Mouse (Mus musculus) heart, postnatal 36 days (tissue): ENCODE data around the gene Morn5. TPM values are rescaled to one million over a fixed set of nuclear protein-coding genes. Genes with fewer than 3 reads are reported as not detected.
A peak's percentile ranks its signal among the peaks of the same experiment; 100 is the strongest.

Experiments used
- DNase-seq, 2 experiments: peaks; one replicate each; pipeline ENCODE4 v3.0.0; 2021 to 2022
- intact Hi-C: fragments of 180-260 bp; cut with DNase I; formaldehyde crosslinking; loops from one replicate; pipeline ENCODE4 v1.15.1; 2025
- total RNA-seq, 2 experiments: library from RNA; stranded (reverse); gene quantifications; 2 replicates each; pipeline ENCODE4 v1.2.3; 2021

Gene Morn5
- total RNA-seq, 2 experiments from 2014 or later, result not detected

DNA sequence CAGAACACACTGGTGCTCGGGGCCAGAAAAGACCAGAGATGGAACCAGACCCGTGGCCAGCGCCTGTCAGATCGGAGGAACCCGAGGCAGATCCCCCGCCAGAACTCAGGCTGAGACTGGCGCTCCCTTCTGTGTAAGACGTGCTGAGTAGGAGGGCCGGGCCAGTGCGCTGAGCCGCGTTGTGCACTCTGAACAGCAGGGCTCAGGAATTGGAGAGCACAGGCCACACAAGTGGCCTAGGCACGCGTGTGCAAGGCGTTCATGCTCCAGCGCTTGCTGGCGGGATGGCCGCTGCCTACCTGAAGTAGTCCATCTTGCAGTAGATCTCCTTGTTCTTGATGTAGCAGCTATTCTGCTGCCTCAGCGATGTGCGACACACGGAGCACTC is 53.3 kb downstream of the Morn5 start:
- intact Hi-C loops, result loop anchor here (5.0 to 10.0 kb wide), 3 partner anchors 65 to 112 kb away; no protein-coding TSS in a partner anchor
- no peak for DNase-seq

DNA sequence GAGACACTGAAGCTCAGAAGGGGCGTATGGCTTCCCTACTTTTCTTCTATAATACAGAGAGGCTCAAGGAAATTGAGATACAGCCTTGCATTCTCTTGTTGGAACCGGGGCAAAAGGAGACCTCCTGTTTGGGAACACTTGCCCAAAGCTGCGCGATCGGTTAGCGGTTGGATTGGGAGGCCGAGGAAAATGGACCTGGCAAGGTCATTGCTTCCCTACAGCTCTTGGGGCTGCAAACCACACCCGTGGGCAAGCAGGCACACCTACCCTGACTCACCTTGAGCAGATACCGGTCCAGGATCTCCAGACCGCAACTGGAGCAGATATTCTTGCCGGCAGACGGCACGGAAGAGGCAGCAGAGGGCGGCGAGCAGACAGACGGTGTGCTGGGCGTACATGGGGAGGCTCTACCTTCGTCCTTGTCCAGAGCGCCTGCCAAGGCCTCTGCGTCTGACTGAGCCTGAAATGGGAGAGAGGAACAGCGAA is 53.9 kb downstream of the Morn5 start:
- no peak for DNase-seq
- intact Hi-C loops, result loop anchor here (5.0 to 10.0 kb wide), 3 partner anchors 66 to 112 kb away; no protein-coding TSS in a partner anchor

DNA sequence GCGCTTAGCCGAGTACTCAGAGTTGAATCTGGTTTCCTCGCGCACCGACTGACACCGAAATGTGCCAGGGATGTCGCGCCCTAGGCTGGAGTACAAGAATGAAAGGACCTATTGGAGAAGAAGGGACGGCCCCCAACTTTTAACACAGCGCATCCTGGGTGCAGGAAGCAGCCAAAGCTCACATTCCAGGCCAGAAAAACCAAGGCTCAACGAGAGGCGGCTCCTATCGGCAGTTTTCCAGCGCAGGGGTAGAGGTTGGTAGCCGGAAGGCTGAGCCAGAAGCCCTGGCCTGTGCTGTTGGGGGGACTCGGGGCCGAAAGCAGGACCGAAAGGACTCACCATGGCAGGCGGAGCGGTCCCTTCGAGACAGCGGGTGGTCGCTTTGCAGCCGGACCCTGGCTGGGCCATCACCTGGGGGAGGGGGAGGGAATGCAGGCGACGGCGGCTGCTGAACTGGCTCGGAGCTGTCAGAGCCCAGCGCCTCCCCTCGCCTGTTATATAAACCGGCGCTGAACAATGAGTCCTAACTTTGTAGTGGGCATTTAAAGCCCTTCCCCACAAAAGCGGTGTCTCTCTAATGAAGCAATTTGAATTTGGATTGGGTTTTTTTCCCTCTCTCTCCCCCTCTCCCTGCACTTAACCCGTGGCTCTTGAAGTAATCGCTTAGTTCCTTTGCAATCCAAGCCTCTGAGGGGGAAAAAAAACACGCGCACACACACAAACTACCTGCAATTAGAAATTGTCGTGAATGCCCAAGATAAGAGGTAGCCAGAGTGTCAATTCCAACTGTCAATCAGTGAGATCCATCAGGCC is 54.5 kb downstream of the Morn5 start:
- DNase-seq, result peak in 1 of 2 experiments; percentile 43
- intact Hi-C loops, result loop anchor here (2.0 to 10.0 kb wide), 4 partner anchors 25 to 111 kb away; no protein-coding TSS in a partner anchor

DNA sequence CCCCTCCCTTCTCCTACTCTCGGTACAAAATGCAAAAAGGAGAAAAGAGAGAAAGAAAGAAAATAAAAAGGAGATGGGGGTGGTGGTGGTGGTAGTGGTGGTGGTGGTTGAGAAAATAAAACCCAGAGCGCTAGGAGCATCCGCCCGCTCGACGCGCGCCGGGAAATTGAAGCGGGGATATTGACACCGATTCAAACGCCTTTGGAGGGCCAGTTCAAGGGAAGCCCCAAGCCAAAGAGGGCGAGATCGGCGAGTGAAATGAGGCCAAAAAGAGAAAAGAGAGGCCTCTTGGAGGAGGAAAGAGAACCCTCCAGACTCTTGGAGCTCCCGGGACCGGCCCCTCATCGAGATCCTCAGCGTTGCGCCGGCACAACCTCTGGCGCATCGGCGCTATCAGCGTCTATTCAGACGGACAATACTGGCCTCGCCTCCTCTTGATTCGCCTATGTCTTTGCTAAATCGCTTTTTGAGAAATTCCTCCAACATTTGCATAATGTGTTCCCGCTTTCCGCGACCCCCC is 55.2 kb downstream of the Morn5 start:
- intact Hi-C loops, result loop anchor here (2.0 to 10.0 kb wide), 4 partner anchors 24 to 110 kb away; no protein-coding TSS in a partner anchor
- DNase-seq, result peak in 1 of 2 experiments; percentile 34

DNA sequence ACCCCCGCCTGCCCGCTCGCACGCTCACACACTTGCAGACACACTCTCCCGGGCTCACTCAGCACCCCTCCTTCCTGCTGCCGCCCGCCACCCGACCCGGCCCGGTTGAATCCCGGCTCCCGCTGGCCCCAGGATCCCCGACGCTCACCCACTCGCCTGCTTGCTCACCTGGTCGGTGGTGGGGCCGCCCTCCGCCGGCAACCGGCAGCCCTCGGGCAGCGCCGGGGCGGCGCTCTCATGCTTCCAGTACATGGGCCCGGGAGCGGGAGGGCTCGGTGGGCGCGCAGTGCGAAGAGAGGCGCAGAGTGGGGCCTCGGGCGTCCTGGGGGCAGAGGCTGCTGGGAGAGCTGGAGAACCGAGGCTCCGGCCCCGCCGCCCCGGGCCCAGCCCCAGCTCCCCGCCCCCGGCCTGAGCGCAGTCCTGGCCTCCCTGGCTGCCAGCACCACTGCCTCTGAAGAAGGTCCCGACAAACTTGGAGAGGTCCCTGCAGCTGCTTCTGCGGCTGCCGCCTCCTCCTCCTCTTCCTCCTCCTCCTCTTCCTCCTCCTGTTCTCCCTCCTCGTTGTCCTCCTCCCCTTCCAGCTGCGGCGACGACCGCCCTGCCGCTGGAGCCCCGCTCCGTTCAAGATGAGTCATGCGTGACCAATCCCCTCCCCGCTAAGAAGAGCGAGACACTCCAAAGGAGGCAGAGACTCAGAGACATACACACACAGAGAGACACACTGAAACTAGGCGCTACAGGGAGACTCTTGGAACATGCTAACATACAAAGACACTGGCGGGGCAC is 55.9 kb downstream of the Morn5 start, which contains the start of gene Lhx6:
Lhx6 (minus strand) TSS at position 453 of the 786 bp plus-strand sequence.
- DNase-seq, result peak; percentile 39 to 49
- intact Hi-C loops, result loop anchor here (2.0 to 10.0 kb wide), 4 partner anchors 24 to 110 kb away; no protein-coding TSS in a partner anchor

DNA sequence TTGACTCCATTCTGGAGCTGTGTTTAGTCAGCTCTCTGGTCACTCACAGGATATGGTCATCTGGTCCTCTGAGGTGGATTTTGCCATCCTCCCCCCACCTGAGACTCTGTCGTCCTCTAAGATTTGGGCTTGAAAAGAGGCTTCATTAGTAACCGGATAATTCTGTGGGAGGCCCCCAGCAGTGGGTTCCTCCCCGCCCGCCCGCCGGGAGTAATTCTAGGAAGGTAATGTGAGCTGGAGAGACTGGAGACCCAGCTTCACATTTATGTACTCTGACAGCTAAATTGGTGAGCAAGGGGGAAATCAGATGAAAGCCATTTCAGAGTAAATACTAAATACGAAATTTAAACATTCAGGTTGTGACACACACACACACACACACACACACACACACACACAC is 59.4 kb downstream of the Morn5 start:
- intact Hi-C loops, result loop anchor here (10.0 kb wide), 1 partner anchor 106 kb away; no protein-coding TSS in a partner anchor
- DNase-seq, result no peak

DNA sequence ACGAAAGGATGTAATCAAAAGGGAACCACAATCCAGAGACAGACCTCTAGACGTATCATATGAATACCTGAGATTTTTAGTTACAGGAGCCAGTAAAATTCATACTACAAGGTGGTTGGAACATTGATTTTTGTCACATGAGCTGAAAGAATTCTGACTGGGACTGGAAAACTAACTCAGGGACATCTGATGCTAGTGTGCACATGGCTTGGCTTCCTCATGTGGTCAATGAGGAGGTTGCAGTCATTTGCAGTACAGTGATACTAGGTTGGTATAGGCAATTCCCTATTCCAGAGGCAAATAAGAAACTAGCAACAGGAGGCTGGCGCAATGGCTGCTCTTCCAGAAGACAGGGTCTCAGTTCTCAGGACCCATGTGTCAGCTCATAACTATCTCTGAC is 63.4 kb downstream of the Morn5 start:
- intact Hi-C loops, result no loop called here
- no peak for DNase-seq

DNA sequence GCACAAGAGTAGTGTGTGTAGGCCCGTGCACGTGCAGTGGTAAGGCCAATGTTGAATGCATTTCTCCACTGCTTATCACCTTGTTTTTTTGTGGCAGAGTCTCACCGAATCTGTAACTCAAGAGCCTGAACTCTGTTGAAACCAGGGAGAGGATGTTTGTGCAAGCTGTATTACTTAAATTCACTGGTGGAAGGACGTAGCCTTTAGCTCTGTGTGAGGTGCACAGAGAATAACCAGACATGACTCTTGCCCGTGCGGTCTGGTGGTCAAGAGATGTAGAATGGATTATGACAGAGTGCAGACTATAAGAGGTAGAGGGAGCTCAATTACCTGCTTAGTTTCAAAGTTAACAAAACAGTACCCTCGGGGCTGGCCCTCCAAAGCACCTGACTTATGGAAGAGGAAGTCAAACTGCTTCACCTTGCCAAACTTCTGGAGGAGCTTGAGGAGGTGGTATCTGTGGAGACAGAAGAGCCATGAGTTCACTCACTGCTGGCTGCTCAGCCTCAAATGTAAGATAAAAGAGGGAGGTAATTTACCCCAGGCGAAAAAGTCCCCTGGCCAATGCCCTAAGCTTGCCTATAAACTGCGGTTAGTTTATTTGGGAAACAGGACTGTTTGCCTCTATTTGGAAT is 77.7 kb downstream of the Morn5 start:
- DNase-seq, result no peak
- intact Hi-C loops, result loop anchor here (5.0 kb wide), 1 partner anchor 95 kb away; no protein-coding TSS in a partner anchor

DNA sequence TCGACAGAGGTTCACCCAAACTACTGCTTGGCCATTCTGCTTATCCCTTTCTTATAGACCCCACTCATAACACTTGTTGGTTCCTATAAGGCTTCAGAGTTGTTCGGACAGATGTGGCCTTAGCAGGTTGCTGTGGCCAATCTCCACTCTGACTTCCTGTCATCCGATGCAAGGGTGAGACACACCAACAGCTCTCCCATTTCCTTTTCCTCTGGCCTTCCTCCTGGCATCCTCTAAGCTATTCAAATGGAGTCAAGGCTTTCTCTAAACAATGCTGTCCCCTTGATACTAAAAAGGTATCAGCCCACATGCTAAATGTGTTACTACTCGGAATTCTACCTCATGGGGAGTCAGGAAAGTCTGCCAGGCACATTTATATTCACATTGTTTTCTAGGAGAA is 78.7 kb downstream of the Morn5 start:
- intact Hi-C loops, result loop anchor here (2.0 to 5.0 kb wide), 2 partner anchors 23 to 96 kb away; partner anchors contain the start of gene Lhx6
- DNase-seq, result no peak

DNA sequence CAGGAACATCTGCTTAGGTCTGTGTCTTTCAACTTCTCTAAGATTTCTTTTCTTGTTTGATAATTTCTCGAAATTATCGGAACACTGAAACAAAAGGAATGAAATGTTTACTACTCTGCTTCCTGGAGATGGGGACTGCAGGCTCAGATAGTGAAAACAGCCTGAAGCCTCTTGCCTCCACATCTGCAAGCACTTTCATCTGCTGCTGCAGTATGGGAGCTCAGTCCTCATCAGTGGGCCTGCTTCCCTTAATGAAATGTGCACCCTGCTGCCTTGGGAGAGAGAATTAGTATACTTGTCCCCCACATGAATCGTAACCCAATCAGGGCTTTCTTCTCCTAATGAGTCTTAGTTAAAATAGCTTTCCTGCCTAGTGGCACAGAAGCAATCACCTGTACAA is 79.8 kb downstream of the Morn5 start:
- DNase-seq, result no peak
- intact Hi-C loops, result loop anchor here (2.0 to 5.0 kb wide), 2 partner anchors 24 to 97 kb away; partner anchors contain the start of gene Lhx6

Other genes with a start within 250 kb of the Morn5 start
- 1 to 10 TPM; 1.1 to 2.5 TPM for gene Ttll11, start 69.5 kb upstream of the Morn5 start, total RNA-seq
- gene Ndufa8, start 52 bp upstream of the Morn5 start, total RNA-seq, result 100 to 1,000 TPM; 662 to 685 TPM
- gene Lhx6, start 56.0 kb downstream of the Morn5 start, total RNA-seq, result 1 to 10 TPM; 5.5 to 9.0 TPM
- 10 to 100 TPM; 43.4 to 43.7 TPM for gene Mrrf, start 86.9 kb downstream of the Morn5 start, total RNA-seq
- 10 to 100 TPM; 32.7 to 38.0 TPM for gene Rbm18, start 87.3 kb downstream of the Morn5 start, total RNA-seq
- 10 to 100 TPM; 18.9 to 20.8 TPM for gene Ptgs1, start 181.0 kb downstream of the Morn5 start, total RNA-seq